Mouse (Mus musculus) heart, embryonic 12.5 days (tissue): ENCODE results near the gene Nr1h4. TPM values are rescaled to one million over a fixed set of nuclear protein-coding genes. Genes with fewer than 3 reads are reported as not detected.

Experiments used
- ATAC-seq: fragments of 200-750 bp; cut with Nextera tagmentation; 2 replicates; pipeline ENCODE4 v1.8.0; 2017; ENCODE audit warnings: moderate TSS enrichment, moderate library complexity; ENCODE audit not compliant: insufficient number of reproducible peaks, low FRiP score
- H3K27ac ChIP-seq: fragments of 300-500 bp; sonication (generic); 2 replicates; pipeline ENCODE4 v1.5.1; 2016; ENCODE audit warnings: mild to moderate bottlenecking, moderate library complexity; ENCODE audit not compliant: poor library complexity, severe bottlenecking
- H3K27me3 ChIP-seq: fragments of 300-500 bp; sonication (generic); replicated peaks from 2 replicates; pipeline ENCODE4 v1.6.1; 2016; ENCODE audit warnings: mild to moderate bottlenecking, moderate library complexity
- H3K36me3 ChIP-seq: fragments of 300-500 bp; sonication (generic); 2 replicates; pipeline ENCODE4 v1.6.1; 2016; ENCODE audit warnings: mild to moderate bottlenecking, moderate library complexity
- H3K4me1 ChIP-seq: fragments of 300-500 bp; sonication (generic); replicated peaks from 2 replicates; pipeline ENCODE4 v1.6.1; 2016; ENCODE audit warnings: mild to moderate bottlenecking
- H3K4me2 ChIP-seq: fragments of 300-500 bp; sonication (generic); 2 replicates; pipeline ENCODE4 v1.6.1; 2016; ENCODE audit warnings: mild to moderate bottlenecking, moderate library complexity
- H3K4me3 ChIP-seq: fragments of 300-500 bp; sonication (generic); 2 replicates; pipeline ENCODE4 v1.5.1; 2016; ENCODE audit warnings: mild to moderate bottlenecking
- H3K9ac ChIP-seq: fragments of 300-500 bp; sonication (generic); 2 replicates; pipeline ENCODE4 v1.6.1; 2016; ENCODE audit warnings: mild to moderate bottlenecking, moderate library complexity
- H3K9me3 ChIP-seq: fragments of 300-500 bp; sonication (generic); replicated peaks from 2 replicates; pipeline ENCODE4 v1.6.1; 2016; ENCODE audit warnings: mild to moderate bottlenecking, moderate library complexity
- WGBS: fragments of 180-500 bp; shearing (Covaris S2); methylation state at CpG from one replicate; pipeline ENCODE4 v1.1.7; 2016; 5-methylcytosine and 5-hydroxymethylcytosine counted together
- polyA plus RNA-seq: library from polyadenylated mRNA; unstranded; fragments of >200 nt; fragmentation: Nextera tagmentation; extraction: Ambion mirVana; gene quantifications from 2 replicates; pipeline ENCODE4 v1.2.1, GENCODE M21; 2016

Nr1h4 gene
- polyA plus RNA-seq, 1 experiment from 2014 or later = 1.3 TPM

DNA sequence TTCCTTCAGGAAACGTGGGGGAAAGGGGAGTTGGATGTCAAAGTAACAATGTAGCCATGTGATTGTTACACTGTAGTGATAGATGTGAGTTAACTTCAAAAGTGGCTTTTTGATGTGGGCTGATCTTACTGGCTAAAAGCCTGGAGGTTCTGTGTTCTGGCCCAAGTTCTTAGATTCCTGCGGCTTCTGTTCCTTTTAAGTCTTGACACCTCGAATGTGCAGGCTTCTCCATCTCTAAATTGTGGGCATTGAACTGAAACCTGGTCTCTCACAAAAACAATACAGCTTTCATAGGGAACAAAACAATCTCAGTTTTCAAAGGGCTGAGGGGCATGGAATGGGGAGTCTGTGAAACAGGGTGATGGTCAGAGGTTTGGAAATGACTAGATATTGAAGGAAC is 89.0 kb downstream of the Nr1h4 start:
- Histone ChIP-seq H3K9me3 (no peaks in the 10 kb centered on the region), H3K36me3 (peaks cover 11% of the 10 kb centered on the region; the same call in 1 of the 2 replicates), H3K4me2 (peak overlapping the region; percentile 84), H3K4me1 (peaks cover 16% of the 10 kb centered on the region), H3K27ac (peak overlapping the region; percentile 62; the same call in 1 of the 2 replicates), H3K4me3 (peak overlapping the region; percentile 73), H3K9ac (peak overlapping the region; percentile 43; the same call in 1 of the 2 replicates), H3K27me3 (no peaks in the 10 kb centered on the region)
- WGBS = 42% methylated on average over 3 of the region's 3 CpGs
- no peak for ATAC-seq

DNA sequence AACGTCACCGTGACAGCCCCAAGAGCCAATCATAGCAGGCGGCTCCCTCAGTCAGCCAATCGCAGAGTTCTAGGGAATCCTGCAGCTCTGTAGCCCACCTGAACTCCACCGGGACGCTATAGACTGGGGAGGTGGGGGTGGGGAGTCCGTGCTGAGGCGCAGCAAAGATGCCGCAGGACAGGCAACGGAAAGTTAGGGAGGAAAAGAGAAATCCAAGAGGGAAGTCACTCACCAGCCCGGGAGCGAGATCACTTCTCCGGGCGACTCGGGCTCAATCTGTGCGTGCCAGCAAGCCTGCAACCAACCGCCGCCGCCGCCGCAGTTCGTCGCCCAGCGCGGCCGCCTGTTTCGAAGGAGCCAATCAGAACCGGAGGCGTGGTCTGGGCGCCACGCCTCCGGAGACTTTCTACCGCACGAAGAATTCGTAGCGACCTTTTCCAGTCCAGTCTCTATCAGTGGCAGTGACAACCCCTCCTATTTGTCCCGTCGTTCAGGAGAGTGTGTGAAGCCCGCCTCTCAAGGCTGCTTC is 89.7 kb downstream of the Nr1h4 start, which contains the start of gene Gas2l3:
Gas2l3 (minus strand) TSS at position 345 of the 529 bp plus-strand sequence.
- no peaks in the 10 kb centered on the region for H3K9me3 ChIP-seq

DNA sequence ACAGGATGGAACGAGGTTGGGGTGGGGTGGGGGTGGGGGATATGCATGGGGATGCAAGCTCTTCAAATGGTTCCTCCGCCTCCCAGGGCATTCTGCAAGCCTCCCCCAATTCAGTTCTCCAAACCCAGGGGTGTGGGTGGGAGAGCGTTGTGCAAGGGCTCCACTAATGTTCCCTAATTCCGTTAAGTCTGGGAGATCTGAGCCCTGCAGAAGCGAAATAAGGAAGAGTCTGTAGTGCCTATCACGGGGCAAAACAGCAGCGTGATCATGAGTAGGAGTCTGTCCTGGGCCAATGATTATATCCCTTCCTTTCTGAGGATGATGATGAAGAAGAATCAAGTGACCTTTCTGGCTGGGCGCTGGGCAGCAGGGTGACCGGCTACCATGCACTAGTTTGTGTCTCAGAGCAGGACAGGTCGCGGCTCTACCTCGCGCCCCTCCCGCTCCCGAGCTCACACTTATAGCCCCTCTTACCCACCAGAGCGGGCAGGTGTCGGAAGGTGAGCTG is 90.2 kb downstream of the Nr1h4 start:
- no peaks in the 10 kb centered on the region for H3K9me3 ChIP-seq
- H3K27me3 ChIP-seq = no peaks in the 10 kb centered on the region
- peak overlapping the region; percentile 70 for H3K9ac ChIP-seq
- H3K4me2 ChIP-seq = peak overlapping the region; percentile 84
- H3K27ac ChIP-seq = peak overlapping the region; percentile 62; the same call in 1 of the 2 replicates
- peak overlapping the region; percentile 73 for H3K4me3 ChIP-seq
- under 1% methylated on average over 17 of the region's 17 CpGs for WGBS
- H3K36me3 ChIP-seq = peaks cover 11% of the 10 kb centered on the region; the same call in 1 of the 2 replicates
- peaks cover 28% of the 10 kb centered on the region for H3K4me1 ChIP-seq
- peak; percentile 5; the same call in 1 of the 2 replicates for ATAC-seq

More for the DNA sequence above, 89.7 kb downstream of the Nr1h4 start, which contains the start of gene Gas2l3:
- peaks cover 11% of the 10 kb centered on the region; the same call in 1 of the 2 replicates for H3K36me3 ChIP-seq
- peak; percentile 92 for ATAC-seq
- WGBS = under 1% methylated on average over 39 of the region's 39 CpGs
- H3K4me2 ChIP-seq = peak within 1 kb of the TSS; percentile 84
- H3K4me1 ChIP-seq = peaks cover 23% of the 10 kb centered on the region
- peak within 1 kb of the TSS; percentile 62 for H3K27ac ChIP-seq
- H3K4me3 ChIP-seq = peak within 1 kb of the TSS; percentile 73
- peak within 1 kb of the TSS; percentile 70 for H3K9ac ChIP-seq
- H3K27me3 ChIP-seq = no peaks in the 10 kb centered on the region

DNA sequence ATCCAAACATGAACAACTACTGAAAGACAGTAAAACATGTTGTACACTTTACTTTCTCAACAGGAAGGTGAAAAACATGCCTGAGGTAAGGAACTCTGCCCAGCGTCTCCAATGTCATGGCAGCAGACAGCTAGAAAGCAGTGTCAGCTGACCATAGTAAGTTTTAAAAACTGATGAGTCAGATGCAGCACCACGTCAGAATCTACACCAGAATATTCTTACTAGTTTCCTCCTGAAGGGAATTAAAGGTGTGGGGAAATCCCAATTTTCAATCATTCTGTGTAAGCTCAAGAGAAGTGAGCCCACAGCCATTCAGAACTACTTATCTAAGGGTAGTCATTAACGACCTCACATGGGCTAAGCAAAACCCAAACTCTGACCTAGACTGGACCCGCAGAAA is 90.7 kb downstream of the Nr1h4 start:
- peak overlapping the region; percentile 62; the same call in 1 of the 2 replicates for H3K27ac ChIP-seq
- peak overlapping the region; percentile 84 for H3K4me2 ChIP-seq
- 11% methylated on average over 4 of the region's 4 CpGs for WGBS
- H3K27me3 ChIP-seq = no peaks in the 10 kb centered on the region
- H3K9ac ChIP-seq = peak overlapping the region; percentile 70
- no peaks in the 10 kb centered on the region for H3K9me3 ChIP-seq
- no peak for ATAC-seq
- peaks cover 33% of the 10 kb centered on the region for H3K4me1 ChIP-seq
- H3K4me3 ChIP-seq = peak overlapping the region; percentile 73
- peaks cover 12% of the 10 kb centered on the region for H3K36me3 ChIP-seq

DNA sequence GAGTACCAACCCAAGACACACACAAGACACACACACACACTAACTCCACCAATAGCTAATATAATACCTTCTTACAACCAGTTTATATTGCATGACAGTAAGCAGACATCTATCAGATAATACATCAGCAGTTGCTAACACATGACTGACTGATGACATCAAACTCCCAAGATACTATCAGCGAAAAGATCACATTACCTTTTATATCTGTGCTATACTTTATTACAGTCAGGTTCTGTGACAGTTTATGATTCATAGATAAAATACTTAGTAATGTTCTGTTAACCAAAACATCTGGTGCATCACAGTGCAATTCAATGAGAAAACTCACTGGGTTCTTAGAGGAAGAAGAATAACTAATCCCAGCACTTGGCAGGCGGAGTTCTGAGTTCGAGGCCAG is 91.4 kb downstream of the Nr1h4 start:
- peaks cover 36% of the 10 kb centered on the region for H3K4me1 ChIP-seq
- WGBS = 94% methylated on average over 3 of the region's 3 CpGs
- ATAC-seq = no peak
- no peaks in the 10 kb centered on the region for H3K27me3 ChIP-seq
- no peak overlapping the region for H3K27ac ChIP-seq
- H3K4me2 ChIP-seq = no peak overlapping the region
- no peak overlapping the region for H3K9ac ChIP-seq
- H3K9me3 ChIP-seq = no peaks in the 10 kb centered on the region
- H3K36me3 ChIP-seq = peaks cover 16% of the 10 kb centered on the region
- no peak overlapping the region for H3K4me3 ChIP-seq

DNA sequence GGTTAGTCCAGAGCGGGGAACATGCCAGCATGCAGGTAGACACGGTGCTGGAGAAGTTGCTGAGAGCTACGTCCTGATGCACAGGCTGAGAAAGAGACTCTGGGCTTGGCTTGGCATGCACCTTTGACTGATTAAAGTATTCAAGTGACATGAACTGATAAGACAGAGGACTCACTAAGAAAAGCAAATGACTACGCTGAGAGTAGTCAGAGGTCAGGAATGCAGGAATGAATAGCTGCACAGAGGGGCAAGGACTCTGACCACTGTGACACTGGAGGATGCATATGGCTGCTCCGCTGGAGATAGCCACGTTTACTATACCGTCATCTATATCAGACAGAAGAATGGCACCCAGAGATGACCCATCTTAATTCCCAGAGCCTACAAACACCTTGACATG is 94.0 kb downstream of the Nr1h4 start:
- peaks cover 21% of the 10 kb centered on the region for H3K36me3 ChIP-seq
- peak overlapping the region; percentile 61 for H3K27ac ChIP-seq
- peaks cover 36% of the 10 kb centered on the region for H3K4me1 ChIP-seq
- peak overlapping the region; percentile 44 for H3K4me2 ChIP-seq
- 28% methylated on average over 7 of the region's 7 CpGs for WGBS
- no peak for ATAC-seq
- H3K27me3 ChIP-seq = no peaks in the 10 kb centered on the region
- H3K4me3 ChIP-seq = no peak overlapping the region
- H3K9ac ChIP-seq = no peak overlapping the region
- no peaks in the 10 kb centered on the region for H3K9me3 ChIP-seq

DNA sequence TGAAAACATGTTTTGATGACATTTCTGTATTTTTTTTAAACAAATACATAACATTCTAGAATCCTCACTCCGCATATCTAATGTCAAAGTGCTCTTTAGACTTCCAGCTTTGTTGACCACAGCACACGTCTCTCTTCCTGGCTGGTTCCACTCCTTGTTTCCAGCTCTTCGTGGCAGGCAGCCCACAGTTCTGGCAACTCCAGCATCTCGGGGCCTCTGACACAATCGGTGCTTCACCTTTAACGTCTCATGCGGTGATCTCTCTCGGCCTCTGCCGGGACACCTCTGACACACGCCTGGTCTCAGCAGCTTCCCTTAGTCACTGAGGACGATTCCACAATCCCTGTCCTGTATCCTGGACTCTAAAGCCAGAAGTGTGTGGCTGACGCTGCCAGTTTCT is 95.4 kb downstream of the Nr1h4 start:
- Histone ChIP-seq H3K4me3 (no peak overlapping the region), H3K4me2 (0 out of 2 replicates have a peak overlapping the region, but pooled peaks have one; percentile 14), H3K9ac (no peak overlapping the region), H3K27ac (peak overlapping the region; percentile 5; the same call in 1 of the 2 replicates), H3K36me3 (peaks cover 27% of the 10 kb centered on the region), H3K4me1 (peaks cover 34% of the 10 kb centered on the region), H3K9me3 (no peaks in the 10 kb centered on the region), H3K27me3 (no peaks in the 10 kb centered on the region)
- WGBS = 55% methylated on average over 12 of the region's 12 CpGs
- no peak for ATAC-seq

DNA sequence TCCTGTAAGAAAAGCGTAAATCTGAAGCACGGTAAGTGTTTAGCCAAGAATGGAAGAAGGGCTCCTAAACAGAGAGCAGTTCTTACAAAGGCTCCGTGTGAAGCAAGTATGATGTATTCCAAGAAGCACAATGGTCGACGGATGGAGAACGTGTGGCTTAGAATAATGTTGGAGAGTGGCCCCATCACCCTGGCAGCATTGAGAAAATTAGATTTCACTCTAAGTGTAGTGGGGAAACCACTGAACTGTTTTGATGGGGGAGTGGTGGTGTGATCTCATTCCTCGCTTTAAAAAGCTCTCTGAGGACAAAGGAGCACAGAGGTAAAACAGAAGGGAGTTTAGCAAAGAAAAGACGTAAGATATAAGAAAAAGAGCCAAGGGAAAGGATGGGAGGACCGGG is 95.9 kb downstream of the Nr1h4 start:
- Histone ChIP-seq H3K27me3 (no peaks in the 10 kb centered on the region), H3K36me3 (peaks cover 27% of the 10 kb centered on the region), H3K27ac (no peak overlapping the region), H3K4me2 (no peak overlapping the region), H3K9me3 (no peaks in the 10 kb centered on the region), H3K4me1 (peaks cover 31% of the 10 kb centered on the region), H3K4me3 (no peak overlapping the region), H3K9ac (no peak overlapping the region)
- no peak for ATAC-seq
- 82% methylated on average over 9 of the region's 9 CpGs for WGBS

DNA sequence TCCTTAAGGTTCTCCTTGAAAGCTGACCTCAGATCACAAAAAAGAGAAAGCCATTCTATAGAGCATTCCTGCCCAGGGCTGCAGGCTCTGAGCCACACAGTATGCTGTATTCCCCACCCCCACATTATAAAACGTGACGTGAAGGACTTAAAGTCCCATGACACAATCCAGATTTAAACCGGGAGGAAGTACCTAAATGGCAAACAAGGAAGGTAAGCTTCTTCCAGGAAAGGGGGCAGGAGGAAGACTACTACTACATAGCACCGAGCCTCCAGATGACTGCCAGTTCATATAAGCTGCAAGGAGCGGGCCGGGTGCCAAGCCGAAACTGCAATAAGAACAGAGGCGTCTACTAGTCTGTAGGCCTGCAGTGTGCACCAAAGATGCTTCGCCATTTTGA is 97.5 kb downstream of the Nr1h4 start:
- H3K27ac ChIP-seq = no peak overlapping the region
- no peak overlapping the region for H3K4me3 ChIP-seq
- H3K36me3 ChIP-seq = peaks cover 28% of the 10 kb centered on the region
- 74% methylated on average over 9 of the region's 9 CpGs for WGBS
- H3K27me3 ChIP-seq = no peaks in the 10 kb centered on the region
- no peak for ATAC-seq
- H3K4me1 ChIP-seq = peaks cover 31% of the 10 kb centered on the region
- H3K9me3 ChIP-seq = no peaks in the 10 kb centered on the region
- H3K9ac ChIP-seq = no peak overlapping the region
- no peak overlapping the region for H3K4me2 ChIP-seq

DNA sequence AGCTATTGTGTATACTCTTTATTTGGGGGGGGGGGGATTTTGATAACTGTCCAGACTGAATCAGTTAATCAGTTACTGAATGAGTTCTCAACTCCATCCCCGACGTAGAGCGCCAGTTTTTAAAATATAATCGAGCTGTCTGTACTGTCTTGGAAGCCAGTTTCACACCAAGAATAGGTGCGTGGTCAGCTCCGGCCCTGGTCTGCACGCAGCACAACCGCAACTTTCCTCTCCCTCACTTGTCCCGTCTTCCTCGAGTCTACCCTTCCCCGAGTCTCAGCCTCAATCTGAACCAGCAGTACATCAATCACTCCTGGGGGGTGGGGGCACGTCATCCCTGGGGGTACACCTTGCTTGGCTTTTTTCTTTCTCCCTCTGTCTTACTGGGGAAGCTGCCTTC is 98.0 kb downstream of the Nr1h4 start:
- peaks cover 28% of the 10 kb centered on the region for H3K4me1 ChIP-seq
- no peaks in the 10 kb centered on the region for H3K27me3 ChIP-seq
- WGBS = 85% methylated on average over 12 of the region's 12 CpGs
- H3K27ac ChIP-seq = no peak overlapping the region
- no peaks in the 10 kb centered on the region for H3K9me3 ChIP-seq
- no peak overlapping the region for H3K4me2 ChIP-seq
- H3K9ac ChIP-seq = no peak overlapping the region
- no peak for ATAC-seq
- H3K36me3 ChIP-seq = peaks cover 29% of the 10 kb centered on the region
- H3K4me3 ChIP-seq = no peak overlapping the region

DNA sequence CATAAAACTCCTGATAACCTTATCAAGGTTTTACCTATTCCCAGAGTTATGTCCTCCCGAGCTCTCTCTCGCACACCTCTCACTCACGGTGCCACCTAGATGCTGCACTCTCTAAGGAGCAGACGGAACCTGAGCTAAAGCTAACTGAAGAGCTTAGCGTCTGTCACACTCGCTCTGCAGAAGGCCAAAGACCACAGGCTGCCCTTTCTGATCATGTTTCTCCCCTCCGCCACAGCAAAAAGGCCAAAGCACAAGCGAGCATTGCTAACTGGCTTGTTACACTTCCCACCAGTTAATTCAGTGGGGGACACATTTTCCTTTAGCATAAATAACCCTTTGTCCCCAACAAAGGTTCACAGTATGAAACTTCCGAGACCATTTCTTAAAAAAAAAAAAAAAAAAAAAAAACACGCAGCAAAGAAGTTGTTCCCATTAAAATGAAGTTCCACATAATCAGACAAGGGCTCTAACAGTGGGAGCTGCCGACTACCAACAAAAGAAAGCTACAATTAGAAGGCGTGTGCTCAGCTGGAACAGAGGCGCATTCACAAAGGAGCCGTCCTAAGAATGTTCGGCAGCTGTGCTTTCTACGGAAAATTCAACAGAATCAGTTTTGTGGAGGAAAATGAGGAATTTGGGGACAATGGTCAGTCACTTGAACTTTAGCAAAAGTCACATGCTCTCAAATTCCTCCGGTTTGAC is 98.7 kb downstream of the Nr1h4 start:
- Histone ChIP-seq H3K27ac (no peak overlapping the region), H3K4me2 (no peak overlapping the region), H3K9ac (no peak overlapping the region), H3K27me3 (no peaks in the 10 kb centered on the region), H3K9me3 (no peaks in the 10 kb centered on the region), H3K4me1 (peaks cover 24% of the 10 kb centered on the region), H3K4me3 (no peak overlapping the region), H3K36me3 (peaks cover 30% of the 10 kb centered on the region)
- no peak for ATAC-seq
- WGBS = 75% methylated on average over 17 of the region's 17 CpGs
